Mouse (Mus musculus): Measurements from ENCODE around the gene Map3k9.

GRCm38 (mm10) chr12:81748918-81749317 is 32.1 kb downstream of the Map3k9 start:
- no peak for TF ChIP-seq CTCF (IDR thresholded peaks at IDR 0.05; ENCODE audit: low read depth, low read length)
- TF ChIP-seq EP300 (IDR thresholded peaks at IDR 0.05; ENCODE audit: insufficient read depth, low read depth, low read length) = no peak

Data from ES-Bruce4 (cell line).